Mouse (Mus musculus) embryo, embryonic 9.5 days (tissue): Measurements from ENCODE around the gene Fibcd1.

Experiments used
- DNase-seq: peaks from one replicate; pipeline ENCODE4 v3.0.0-alpha.2; 2017; ENCODE audit errors: extremely low spot score

Gene Fibcd1

GRCm38 (mm10) chr2:31857180-31857579, 11.4 kb upstream of the Fibcd1 start:
- DNase-seq: no peak

GRCm38 (mm10) chr2:31855991-31856390, 10.2 kb upstream of the Fibcd1 start:
- DNase-seq: no peak

- DNase-seq: peak; percentile 54
These were observed 4.3 kb upstream of the Fibcd1 start for GRCm38 (mm10) chr2:31850141-31850540.

GRCm38 (mm10) chr2:31847908-31848307, 2.1 kb upstream of the Fibcd1 start:
- peak; percentile 36 for DNase-seq

GRCm38 (mm10) chr2:31846692-31847660, 1.2 kb upstream of the Fibcd1 start:
- DNase-seq: peak; percentile 51

- DNase-seq: no peak
These were observed 301 bp downstream of the Fibcd1 start for GRCm38 (mm10) chr2:31845512-31845895.

GRCm38 (mm10) chr2:31844729-31845136, 1.1 kb downstream of the Fibcd1 start:
- no peak for DNase-seq

GRCm38 (mm10) chr2:31838868-31839267, 6.9 kb downstream of the Fibcd1 start:
- DNase-seq: no peak

- DNase-seq: no peak
These were observed 8.8 kb downstream of the Fibcd1 start for GRCm38 (mm10) chr2:31836985-31837384.

GRCm38 (mm10) chr2:31836091-31836490, 9.7 kb downstream of the Fibcd1 start:
- no peak for DNase-seq

- no peak for DNase-seq
These were observed 17.4 kb downstream of the Fibcd1 start for GRCm38 (mm10) chr2:31828311-31828825.

GRCm38 (mm10) chr2:31827877-31828276, 17.9 kb downstream of the Fibcd1 start:
- DNase-seq: no peak

- DNase-seq: no peak
These were observed 19.4 kb downstream of the Fibcd1 start for GRCm38 (mm10) chr2:31826094-31827085.

GRCm38 (mm10) chr2:31825469-31825911, 20.3 kb downstream of the Fibcd1 start:
- no peak for DNase-seq

GRCm38 (mm10) chr2:31823933-31824730, 21.7 kb downstream of the Fibcd1 start:
- peak; percentile 39 for DNase-seq

- DNase-seq: no peak
These were observed 23.1 kb downstream of the Fibcd1 start for GRCm38 (mm10) chr2:31822524-31823371.

- DNase-seq: peak; percentile 67
These were observed 30.4 kb downstream of the Fibcd1 start for GRCm38 (mm10) chr2:31815367-31815766.

- DNase-seq: no peak
These were observed 31.1 kb downstream of the Fibcd1 start for GRCm38 (mm10) chr2:31814699-31815098.

GRCm38 (mm10) chr2:31813641-31814040, 32.2 kb downstream of the Fibcd1 start:
- no peak for DNase-seq
